Mouse (Mus musculus) liver, adult 2 months (tissue): ENCODE measurements at regions not wholly inside any gene's neighbourhood (a gene's known extent, or its start where the extent isn't known, plus 50 kb on each side); places are given as distances from the start of the nearest gene placed in this dataset.

Source experiments
- DNase-seq: peaks from one replicate; pipeline ENCODE4 v3.0.0-alpha.2; 2011; ENCODE audit warnings: low read depth, low spot score; ENCODE audit errors: extremely low read depth
- H3K27ac ChIP-seq: fragments of 200-500 bp; replicated peaks from 2 replicates; pipeline ENCODE4 v1.5.1; 2012; ENCODE audit warnings: low read depth, mild to moderate bottlenecking, control low read depth, inconsistent platforms, low read length; ENCODE audit not compliant: insufficient read depth
- H3K27me3 ChIP-seq: fragments of 200-500 bp; 2 replicates; pipeline ENCODE4 v1.6.1; 2012; ENCODE audit warnings: mild to moderate bottlenecking, moderate library complexity, low read length, inconsistent platforms; ENCODE audit not compliant: control insufficient read depth, insufficient read depth
- H3K36me3 ChIP-seq: fragments of 200-500 bp; 2 replicates; pipeline ENCODE4 v1.6.1; 2012; ENCODE audit warnings: low read length, inconsistent platforms; ENCODE audit not compliant: control insufficient read depth, insufficient read depth
- H3K4me1 ChIP-seq: fragments of 200-500 bp; 2 replicates; pipeline ENCODE4 v1.6.1; 2011; ENCODE audit warnings: low read length; ENCODE audit not compliant: control insufficient read depth, insufficient read depth
- H3K4me3 ChIP-seq: fragments of 200-500 bp; 2 replicates; pipeline ENCODE4 v1.5.1; 2011; ENCODE audit warnings: low read depth, mild to moderate bottlenecking, control low read depth, low read length, moderate library complexity; ENCODE audit not compliant: insufficient read depth
- H3K79me2 ChIP-seq: fragments of 200-500 bp; 2 replicates; pipeline ENCODE4 v1.6.1; 2012; ENCODE audit warnings: inconsistent platforms, mild to moderate bottlenecking, low read length, moderate library complexity; ENCODE audit not compliant: control insufficient read depth, insufficient read depth
- H3K9ac ChIP-seq: fragments of 200-500 bp; 2 replicates; pipeline ENCODE4 v1.6.1; 2012; ENCODE audit warnings: low read depth, mild to moderate bottlenecking, control low read depth, inconsistent platforms, low read length
- CTCF ChIP-seq: fragments of 200-500 bp; IDR thresholded peaks from 2 replicates; pipeline ENCODE4 v1.5.1; 2011; ENCODE audit warnings: low read depth, low read length, control low read depth
- POLR2A ChIP-seq: fragments of 200-500 bp; IDR thresholded peaks from 2 replicates; pipeline ENCODE4 v1.6.1; 2011; ENCODE audit warnings: low read length, control low read depth; ENCODE audit not compliant: insufficient read depth; ENCODE audit errors: extremely low read depth
- WGBS: fragments of 180-500 bp; shearing (Covaris S2); methylation state at CpG from one replicate; pipeline ENCODE4 v1.1.7; 2018; 5-methylcytosine and 5-hydroxymethylcytosine counted together

DNA sequence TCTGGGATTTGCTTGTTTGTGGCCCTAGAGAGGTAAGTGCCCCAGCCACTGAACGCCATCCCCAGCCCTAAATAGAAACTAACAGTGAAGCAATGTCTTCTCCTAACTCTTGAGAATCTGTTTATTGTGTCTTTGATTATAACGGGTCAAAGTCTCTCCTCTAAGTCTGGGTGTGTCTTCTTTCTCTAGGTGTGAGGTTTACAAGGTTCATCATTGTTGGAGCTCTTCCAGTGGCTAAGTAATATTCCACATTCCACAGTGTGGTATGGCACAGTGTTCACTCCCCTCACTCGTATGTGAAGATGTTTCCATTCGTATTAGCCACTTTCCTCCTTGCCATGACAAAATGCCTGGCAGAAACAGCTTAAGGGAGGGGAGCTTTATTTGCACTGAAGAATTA is 115.7 kb downstream of the Zbtb18 start:
- H3K79me2 ChIP-seq: no peaks in the 10 kb centered on the region
- no peak for DNase-seq
- no peak overlapping the region for H3K9ac ChIP-seq
- TF ChIP-seq CTCF (no peak), POLR2A (no peak)
- H3K4me3 ChIP-seq: no peak overlapping the region
- WGBS: 91% methylated on average over 4 of the region's 4 CpGs
- H3K27ac ChIP-seq: no peak overlapping the region
- no peaks in the 10 kb centered on the region for H3K27me3 ChIP-seq
- H3K36me3 ChIP-seq: no peaks in the 10 kb centered on the region
- H3K4me1 ChIP-seq: peaks cover 2% of the 10 kb centered on the region; the same call in 1 of the 2 replicates

DNA sequence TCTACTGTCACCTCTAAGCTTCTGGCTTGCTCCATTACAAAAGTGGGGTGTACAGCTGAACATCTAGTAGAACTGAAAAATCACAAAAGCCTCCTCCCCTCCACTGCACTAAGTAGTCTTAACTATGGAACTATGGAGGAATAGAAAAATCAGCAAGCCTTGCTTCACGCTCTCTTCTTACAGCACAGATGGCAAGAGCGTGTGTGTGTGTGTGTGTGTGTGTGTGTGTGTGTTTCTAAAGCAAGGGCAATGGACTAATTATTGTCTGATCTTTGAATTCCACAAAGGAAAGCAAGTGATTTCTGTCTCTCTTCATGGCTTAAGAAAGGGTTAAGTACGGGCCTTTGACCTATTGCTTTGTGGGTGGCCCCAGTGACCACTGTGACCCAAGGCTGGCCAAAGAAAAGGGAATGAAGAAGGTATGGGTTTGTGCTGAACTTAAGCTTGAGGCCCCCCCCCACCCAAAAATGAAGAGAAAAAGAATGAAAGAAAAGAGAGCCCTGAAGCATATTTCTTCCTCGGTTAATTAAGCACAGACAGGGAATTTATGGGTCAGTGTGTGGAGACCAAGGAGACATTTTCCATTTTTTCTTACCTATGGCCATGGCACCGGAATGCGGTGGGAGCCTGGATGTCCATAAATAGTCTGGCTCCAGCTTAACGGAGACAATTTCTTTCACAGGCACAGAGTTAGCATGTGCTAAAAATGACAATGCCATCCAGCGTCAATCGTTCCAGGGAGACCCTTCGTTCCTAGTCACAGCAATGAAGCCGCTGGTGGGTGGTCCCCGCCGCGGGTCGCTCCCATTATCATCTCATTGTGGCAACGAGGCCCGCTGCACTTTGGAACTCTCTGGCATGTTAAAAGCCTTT is 119.8 kb downstream of the Zbtb18 start:
- TF ChIP-seq POLR2A (no peak), CTCF (no peak)
- Histone ChIP-seq H3K4me3 (no peak overlapping the region), H3K4me1 (no peaks in the 10 kb centered on the region), H3K36me3 (no peaks in the 10 kb centered on the region), H3K79me2 (no peaks in the 10 kb centered on the region), H3K27me3 (no peaks in the 10 kb centered on the region), H3K27ac (no peak overlapping the region), H3K9ac (no peak overlapping the region)
- WGBS: 93% methylated on average over 17 of the region's 17 CpGs
- no peak for DNase-seq

DNA sequence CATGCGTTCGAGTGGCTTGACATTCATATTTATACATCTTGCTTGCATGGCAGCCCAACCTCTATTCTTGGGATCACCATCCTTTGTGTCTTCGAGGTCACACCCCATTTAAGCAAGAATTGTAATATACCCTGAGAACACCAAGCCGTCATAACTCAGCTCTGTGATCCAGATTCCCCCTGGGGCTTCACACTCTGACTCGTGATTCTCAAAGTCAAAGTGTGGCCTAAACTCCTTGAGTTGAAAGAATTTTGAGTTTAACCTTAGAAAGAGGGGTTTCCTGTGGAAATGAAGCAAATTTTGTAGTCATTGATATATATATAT is 120.4 kb downstream of the Zbtb18 start:
- no peak overlapping the region for H3K27ac ChIP-seq
- no peaks in the 10 kb centered on the region for H3K4me1 ChIP-seq
- H3K36me3 ChIP-seq: no peaks in the 10 kb centered on the region
- 94% methylated on average over 5 of the region's 5 CpGs for WGBS
- H3K9ac ChIP-seq: no peak overlapping the region
- H3K27me3 ChIP-seq: no peaks in the 10 kb centered on the region
- no peak overlapping the region for H3K4me3 ChIP-seq
- no peak for TF ChIP-seq CTCF
- TF ChIP-seq POLR2A: no peak
- no peak for DNase-seq
- H3K79me2 ChIP-seq: no peaks in the 10 kb centered on the region

DNA sequence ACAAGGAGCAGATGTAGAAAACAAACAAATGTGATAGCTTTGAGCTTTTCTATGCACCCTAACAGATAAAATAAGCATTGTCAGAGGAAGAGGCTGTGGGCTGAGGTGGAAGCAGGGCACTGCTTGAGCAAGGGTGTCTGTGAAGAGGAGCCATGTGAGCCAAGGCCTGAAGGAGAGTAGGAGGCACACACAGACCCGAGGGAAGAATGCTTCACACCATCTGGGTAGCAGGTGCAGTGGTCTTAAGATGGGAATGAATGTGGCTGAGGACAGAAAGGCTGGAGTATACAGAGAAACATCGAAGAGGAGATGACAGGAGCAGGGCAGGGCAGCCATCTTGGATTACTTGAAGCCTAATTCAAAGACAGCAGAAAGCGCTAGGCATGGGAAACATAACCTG is 123.5 kb downstream of the Zbtb18 start:
- Histone ChIP-seq H3K9ac (no peak overlapping the region), H3K4me3 (no peak overlapping the region), H3K27me3 (no peaks in the 10 kb centered on the region), H3K36me3 (no peaks in the 10 kb centered on the region), H3K4me1 (no peaks in the 10 kb centered on the region), H3K27ac (no peak overlapping the region), H3K79me2 (no peaks in the 10 kb centered on the region)
- no peak for DNase-seq
- 91% methylated on average over 3 of the region's 3 CpGs for WGBS
- TF ChIP-seq POLR2A (no peak), CTCF (no peak)

DNA sequence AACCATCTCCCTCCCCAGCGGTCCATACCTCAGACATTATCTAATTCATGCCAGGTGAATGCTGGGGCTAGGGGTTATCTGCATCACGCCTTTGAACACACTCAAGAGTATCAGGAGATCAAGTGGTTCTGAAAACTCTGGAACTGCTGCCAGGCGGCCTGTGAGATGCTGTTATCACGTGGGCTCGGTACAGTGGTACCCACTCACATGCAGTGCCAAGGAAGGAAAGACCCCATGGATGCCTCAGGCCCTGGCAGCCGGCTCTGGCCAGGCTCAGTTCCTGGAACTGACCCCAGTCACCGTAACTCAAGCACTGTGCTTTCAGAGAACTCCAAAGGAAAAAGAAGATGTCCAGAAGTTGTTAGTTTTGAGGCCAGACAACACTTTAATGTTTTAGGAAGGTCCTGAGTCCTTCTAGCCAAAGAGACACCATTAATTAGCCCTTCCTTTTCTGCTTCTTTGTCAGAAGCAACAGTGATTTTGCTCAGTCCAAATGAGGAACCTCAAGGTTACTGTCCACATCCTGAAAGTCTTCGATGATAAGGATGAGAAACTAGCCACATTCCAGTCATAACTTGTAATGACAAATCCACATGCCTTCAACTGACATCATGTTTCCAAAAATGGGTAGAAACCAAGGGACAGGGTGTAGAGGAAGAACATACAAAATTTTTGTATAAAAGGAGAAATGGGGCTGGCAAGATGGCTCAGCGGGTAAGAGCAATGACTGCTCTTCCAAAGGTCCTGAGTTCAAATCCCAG is 126.1 kb downstream of the Zbtb18 start:
- Histone ChIP-seq H3K9ac (no peak overlapping the region), H3K27ac (no peak overlapping the region), H3K27me3 (no peaks in the 10 kb centered on the region), H3K36me3 (no peaks in the 10 kb centered on the region), H3K4me3 (no peak overlapping the region), H3K79me2 (no peaks in the 10 kb centered on the region), H3K4me1 (no peaks in the 10 kb centered on the region)
- TF ChIP-seq CTCF (no peak), POLR2A (no peak)
- WGBS: 80% methylated on average over 9 of the region's 9 CpGs
- no peak for DNase-seq

DNA sequence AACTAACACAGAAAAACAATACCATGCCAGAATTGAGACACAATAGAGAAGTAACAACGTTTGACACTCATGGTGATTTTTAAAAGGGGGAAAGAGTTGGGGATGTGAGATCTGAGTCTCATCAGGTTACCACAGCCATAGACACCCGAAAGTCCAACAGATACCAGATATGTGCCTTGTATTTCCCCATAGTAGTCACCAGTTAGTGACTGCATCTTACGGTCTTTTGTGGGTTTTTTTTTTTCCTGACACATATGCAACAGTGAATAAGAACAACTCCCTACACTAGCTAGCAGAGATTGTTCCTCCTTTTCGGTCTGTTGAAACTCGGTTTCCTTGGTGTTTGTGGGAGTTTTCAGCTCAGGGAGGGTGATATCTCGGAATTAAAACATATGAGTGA is 127.4 kb downstream of the Zbtb18 start:
- H3K79me2 ChIP-seq: no peaks in the 10 kb centered on the region
- 89% methylated on average over 6 of the region's 6 CpGs for WGBS
- no peak overlapping the region for H3K27ac ChIP-seq
- H3K9ac ChIP-seq: no peak overlapping the region
- no peak for DNase-seq
- H3K27me3 ChIP-seq: no peaks in the 10 kb centered on the region
- H3K36me3 ChIP-seq: no peaks in the 10 kb centered on the region
- no peak for TF ChIP-seq POLR2A
- TF ChIP-seq CTCF: no peak
- H3K4me3 ChIP-seq: no peak overlapping the region
- H3K4me1 ChIP-seq: no peaks in the 10 kb centered on the region
